Mouse (Mus musculus): Measurements from ENCODE around the gene Asap3. TPM values are rescaled to one million over a fixed set of nuclear protein-coding genes. Genes with fewer than 3 reads are reported as not detected.
A peak's percentile ranks its signal among the peaks of the same experiment; 100 is the strongest.

The Asap3 gene
- polyA plus RNA-seq, 1 experiment: 6.3 TPM

GRCm38 (mm10) chr4:136266716-136267343, 60.7 kb downstream of the Asap3 start:
- Histone ChIP-seq H3K4me1 (ENCODE audit: control insufficient read depth, insufficient read depth, low read length) (no peaks in the 10 kb centered on the region), H3K27ac (ENCODE audit: insufficient read depth, low read length) (no peak overlapping the region), H3K27me3 (ENCODE audit: control insufficient read depth, insufficient read depth, low read length) (no peaks in the 10 kb centered on the region), H3K4me3 (replicated peaks; ENCODE audit: insufficient read depth, low read depth, low read length) (no peak overlapping the region)
- TF ChIP-seq CTCF (IDR thresholded peaks at IDR 0.05; ENCODE audit: borderline replicate concordance, insufficient read depth, low read depth, low read length): no peak
- TF ChIP-seq POLR2A (IDR thresholded peaks at IDR 0.05; ENCODE audit: borderline replicate concordance, insufficient read depth, low read length): no peak
- WGBS: 84% methylated on average over 9 of the region's 9 CpGs
- DNase-seq: no peak

DNA sequence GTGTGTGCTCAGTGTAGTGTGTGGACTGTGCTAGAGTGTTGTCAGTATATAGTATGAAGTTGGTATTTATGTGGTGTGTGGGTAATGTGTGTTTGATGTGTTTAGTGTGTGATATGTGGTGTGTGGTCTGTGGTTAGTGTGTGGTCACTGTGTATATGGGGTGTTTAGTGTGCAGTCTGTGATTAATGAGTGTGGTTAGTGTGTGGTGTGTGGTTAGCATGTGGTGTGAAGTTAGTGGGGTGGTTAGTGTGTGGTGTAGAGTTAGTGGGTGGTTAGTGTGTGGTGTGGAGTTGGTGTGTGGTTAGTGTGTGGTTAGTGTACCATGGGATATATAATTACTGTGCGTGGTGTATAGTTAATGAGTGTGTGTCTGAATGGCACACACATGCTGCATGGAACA, 62.7 kb downstream of the Asap3 start:
- 86% methylated on average over 1 of the region's 1 CpGs for WGBS

DNA sequence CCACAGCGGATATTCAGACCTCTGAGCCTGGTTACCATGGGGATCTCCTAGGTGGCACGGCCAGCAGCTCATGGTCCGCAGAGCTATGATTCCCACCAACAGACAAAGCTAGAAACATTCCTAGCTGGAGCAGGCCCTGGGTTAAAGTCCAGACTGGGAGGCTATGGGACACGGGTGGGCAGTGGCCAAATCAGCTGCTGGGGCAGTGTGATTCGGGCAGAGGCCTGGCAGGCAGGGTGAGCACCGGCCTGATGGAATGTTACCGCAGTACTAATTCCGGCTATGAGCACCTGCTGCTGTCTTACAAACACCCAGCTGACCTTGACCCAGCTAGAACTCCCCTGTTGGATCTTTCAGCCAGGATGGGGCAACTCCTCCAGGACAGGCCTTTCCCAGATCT, 64.5 kb downstream of the Asap3 start:
- TF ChIP-seq CTCF (IDR thresholded peaks at IDR 0.05; ENCODE audit: borderline replicate concordance, insufficient read depth, low read depth, low read length): no peak
- no peak for TF ChIP-seq POLR2A (IDR thresholded peaks at IDR 0.05; ENCODE audit: borderline replicate concordance, insufficient read depth, low read length)
- Histone ChIP-seq H3K27ac (ENCODE audit: insufficient read depth, low read length) (no peak overlapping the region), H3K27me3 (ENCODE audit: control insufficient read depth, insufficient read depth, low read length) (no peaks in the 10 kb centered on the region), H3K4me1 (ENCODE audit: control insufficient read depth, insufficient read depth, low read length) (no peaks in the 10 kb centered on the region), H3K4me3 (replicated peaks; ENCODE audit: insufficient read depth, low read depth, low read length) (no peak overlapping the region)
- WGBS: 74% methylated on average over 8 of the region's 8 CpGs
- DNase-seq: no peak

More for the DNA sequence above, 62.7 kb downstream of the Asap3 start:
- Histone ChIP-seq H3K27me3 (ENCODE audit: control insufficient read depth, insufficient read depth, low read length) (no peaks in the 10 kb centered on the region), H3K4me1 (ENCODE audit: control insufficient read depth, insufficient read depth, low read length) (no peaks in the 10 kb centered on the region), H3K4me3 (replicated peaks; ENCODE audit: insufficient read depth, low read depth, low read length) (no peak overlapping the region), H3K27ac (ENCODE audit: insufficient read depth, low read length) (no peak overlapping the region)
- TF ChIP-seq POLR2A (IDR thresholded peaks at IDR 0.05; ENCODE audit: borderline replicate concordance, insufficient read depth, low read length) (no peak), CTCF (IDR thresholded peaks at IDR 0.05; ENCODE audit: borderline replicate concordance, insufficient read depth, low read depth, low read length) (no peak)
- no peak for DNase-seq

GRCm38 (mm10) chr4:136281097-136281496, 74.9 kb downstream of the Asap3 start:
- Histone ChIP-seq H3K4me3 (replicated peaks; ENCODE audit: insufficient read depth, low read depth, low read length) (no peak overlapping the region), H3K27ac (ENCODE audit: insufficient read depth, low read length) (no peak overlapping the region), H3K27me3 (ENCODE audit: control insufficient read depth, insufficient read depth, low read length) (no peaks in the 10 kb centered on the region), H3K4me1 (ENCODE audit: control insufficient read depth, insufficient read depth, low read length) (no peaks in the 10 kb centered on the region; the same call in 1 of the 2 replicates)
- DNase-seq: no peak
- WGBS: 92% methylated on average over 8 of the region's 8 CpGs
- TF ChIP-seq POLR2A (IDR thresholded peaks at IDR 0.05; ENCODE audit: borderline replicate concordance, insufficient read depth, low read length) (no peak), CTCF (IDR thresholded peaks at IDR 0.05; ENCODE audit: borderline replicate concordance, insufficient read depth, low read depth, low read length) (no peak)

- TF ChIP-seq CTCF (IDR thresholded peaks at IDR 0.05; ENCODE audit: borderline replicate concordance, insufficient read depth, low read depth, low read length): no peak
- TF ChIP-seq POLR2A (IDR thresholded peaks at IDR 0.05; ENCODE audit: borderline replicate concordance, insufficient read depth, low read length): no peak
- no peak for DNase-seq
- Histone ChIP-seq H3K27me3 (ENCODE audit: control insufficient read depth, insufficient read depth, low read length) (no peaks in the 10 kb centered on the region), H3K4me1 (ENCODE audit: control insufficient read depth, insufficient read depth, low read length) (peaks cover 1% of the 10 kb centered on the region; the same call in 1 of the 2 replicates), H3K4me3 (replicated peaks; ENCODE audit: insufficient read depth, low read depth, low read length) (no peak overlapping the region), H3K27ac (ENCODE audit: insufficient read depth, low read length) (no peak overlapping the region)
- 84% methylated on average over 9 of the region's 9 CpGs for WGBS
Observed at GRCm38 (mm10) chr4:136281611-136282010, 75.4 kb downstream of the Asap3 start.

DNA sequence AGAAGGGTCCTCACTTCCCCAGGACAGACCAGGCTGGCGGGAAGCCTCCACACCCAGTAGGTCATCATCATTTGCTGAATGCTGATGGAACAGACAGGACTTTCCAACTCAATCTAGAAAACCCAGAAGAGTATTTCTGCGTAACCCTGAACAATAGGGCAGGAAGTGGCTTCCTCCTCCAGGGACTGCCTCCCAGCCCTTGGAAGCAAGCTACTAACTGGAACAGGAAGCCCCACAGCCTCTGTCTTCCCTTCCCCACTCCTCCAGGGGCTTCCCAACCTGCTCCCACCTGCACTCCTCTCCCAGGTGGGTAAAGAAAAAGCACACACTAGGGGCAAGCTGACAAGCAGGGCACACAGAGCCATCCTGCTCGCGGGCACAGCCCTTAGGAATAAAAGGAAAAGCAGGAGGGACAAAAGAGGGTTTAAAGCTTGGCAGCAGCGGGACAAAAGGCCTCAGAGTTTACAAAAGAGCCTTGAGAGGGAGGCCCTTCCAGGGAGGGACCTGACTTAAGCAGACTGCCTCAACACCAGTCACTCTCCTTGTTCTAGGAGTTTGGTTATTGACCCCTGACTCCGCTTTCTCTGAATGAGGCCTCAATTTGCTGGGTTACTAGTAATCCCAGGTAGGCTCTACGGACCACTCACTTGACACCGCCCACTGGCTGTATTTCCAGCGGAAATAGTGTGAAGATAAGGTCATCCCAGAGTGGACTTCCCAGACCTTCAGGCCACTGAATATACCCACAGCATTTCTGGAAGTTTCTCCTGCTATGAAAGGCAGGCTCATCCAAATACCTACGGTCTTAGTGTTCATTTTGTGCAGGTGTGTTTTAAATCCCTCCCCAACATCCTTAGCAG, 76.7 kb downstream of the Asap3 start:
- WGBS: 72% methylated on average over 10 of the region's 10 CpGs
- Histone ChIP-seq H3K4me3 (replicated peaks; ENCODE audit: insufficient read depth, low read depth, low read length) (no peak overlapping the region), H3K27ac (ENCODE audit: insufficient read depth, low read length) (no peak overlapping the region), H3K4me1 (ENCODE audit: control insufficient read depth, insufficient read depth, low read length) (peaks cover 3% of the 10 kb centered on the region; the same call in 1 of the 2 replicates), H3K27me3 (ENCODE audit: control insufficient read depth, insufficient read depth, low read length) (no peaks in the 10 kb centered on the region)
- TF ChIP-seq POLR2A (IDR thresholded peaks at IDR 0.05; ENCODE audit: borderline replicate concordance, insufficient read depth, low read length) (no peak), CTCF (IDR thresholded peaks at IDR 0.05; ENCODE audit: borderline replicate concordance, insufficient read depth, low read depth, low read length) (no peak)
- no peak for DNase-seq

DNA sequence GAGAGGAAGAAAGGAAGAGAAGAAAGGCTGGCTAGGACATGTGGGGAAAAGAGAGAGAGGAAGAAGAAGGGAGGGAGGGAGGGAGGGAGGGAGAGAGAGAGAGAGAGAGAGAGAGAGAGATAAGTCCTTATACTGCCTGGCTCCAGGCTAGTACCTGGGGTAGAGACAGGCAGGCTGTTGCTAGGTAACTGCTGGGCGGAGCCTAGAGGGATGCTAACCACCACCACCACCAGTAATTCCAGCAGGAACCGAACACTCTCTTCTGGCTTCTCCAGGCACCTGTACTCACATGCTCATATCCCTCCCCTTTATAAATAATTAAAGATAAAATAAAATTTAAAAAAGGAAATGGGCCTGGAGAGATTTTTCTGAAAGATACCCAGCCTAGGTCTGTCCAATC, 77.6 kb downstream of the Asap3 start:
- Histone ChIP-seq H3K27me3 (ENCODE audit: control insufficient read depth, insufficient read depth, low read length) (no peaks in the 10 kb centered on the region), H3K27ac (ENCODE audit: insufficient read depth, low read length) (no peak overlapping the region; the same call in 1 of the 2 replicates), H3K4me1 (ENCODE audit: control insufficient read depth, insufficient read depth, low read length) (peaks cover 3% of the 10 kb centered on the region; the same call in 1 of the 2 replicates), H3K4me3 (replicated peaks; ENCODE audit: insufficient read depth, low read depth, low read length) (no peak overlapping the region)
- 22% methylated on average over 2 of the region's 2 CpGs for WGBS
- DNase-seq: peak in 1 of 2 experiments; percentile 41
- no peak for TF ChIP-seq POLR2A (IDR thresholded peaks at IDR 0.05; ENCODE audit: borderline replicate concordance, insufficient read depth, low read length)
- no peak for TF ChIP-seq CTCF (IDR thresholded peaks at IDR 0.05; ENCODE audit: borderline replicate concordance, insufficient read depth, low read depth, low read length)
